Mouse (Mus musculus): ENCODE data around the gene Nfyc.
A peak's percentile ranks its signal among the peaks of the same experiment; 100 is the strongest.

The Nfyc gene

DNA sequence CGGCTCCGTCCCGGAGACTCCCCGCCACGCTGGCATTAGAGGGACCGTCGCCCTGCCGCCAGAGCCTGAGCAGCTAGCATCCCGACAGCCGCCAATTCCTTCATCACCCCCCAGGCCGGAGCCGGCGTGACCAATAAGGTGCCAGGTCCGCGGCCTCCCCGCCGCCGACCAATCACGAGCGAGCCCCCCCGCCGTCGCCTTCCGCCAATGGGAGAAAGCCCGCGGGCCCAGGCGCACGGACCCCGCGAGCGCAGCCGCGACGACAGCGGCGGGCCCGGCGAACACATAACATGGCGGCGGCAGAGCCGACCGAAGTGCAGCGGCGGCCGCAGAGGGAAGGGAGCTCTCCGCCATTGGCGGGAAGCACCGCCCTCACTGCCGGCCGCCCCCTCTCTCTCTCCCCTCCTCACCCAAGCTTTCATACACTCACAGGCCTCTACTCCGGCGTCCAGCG, 6.2 kb downstream of the Nfyc start:
- DNase-seq, result peak; percentile 96

DNA sequence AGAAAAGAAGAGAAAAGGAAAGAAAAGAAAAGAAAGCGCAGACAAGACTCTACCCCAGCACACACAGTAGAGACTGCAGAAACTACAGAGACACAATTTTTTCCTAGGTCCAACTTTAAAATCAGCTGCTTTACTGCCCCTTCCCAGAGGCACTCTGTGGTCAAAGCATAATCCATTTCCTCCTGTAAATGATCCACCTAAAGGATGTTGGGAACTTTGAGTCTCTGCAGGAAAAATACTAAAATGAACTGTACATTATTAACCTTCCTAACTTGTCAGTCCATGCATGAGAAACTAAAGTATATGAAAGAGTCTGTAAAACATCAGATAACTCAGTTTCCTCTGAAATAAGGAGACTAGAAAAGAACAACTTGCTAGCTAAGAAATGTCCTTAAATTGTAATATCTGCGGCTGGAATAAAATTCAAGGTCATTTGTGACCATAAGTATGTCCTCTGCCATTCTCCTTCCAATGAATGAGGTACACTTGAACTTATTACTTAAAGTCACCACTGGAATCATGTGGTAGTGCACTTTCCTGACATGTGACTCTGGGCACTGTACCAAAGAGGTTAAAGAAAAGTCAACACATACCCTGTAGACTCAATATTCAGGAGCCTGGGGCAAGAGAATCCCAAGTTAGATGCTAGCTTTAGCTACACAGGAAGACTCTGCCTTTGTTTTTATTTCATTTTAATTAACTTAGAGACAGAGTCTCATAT, 9.0 kb downstream of the Nfyc start:
- DNase-seq, result no peak

DNA sequence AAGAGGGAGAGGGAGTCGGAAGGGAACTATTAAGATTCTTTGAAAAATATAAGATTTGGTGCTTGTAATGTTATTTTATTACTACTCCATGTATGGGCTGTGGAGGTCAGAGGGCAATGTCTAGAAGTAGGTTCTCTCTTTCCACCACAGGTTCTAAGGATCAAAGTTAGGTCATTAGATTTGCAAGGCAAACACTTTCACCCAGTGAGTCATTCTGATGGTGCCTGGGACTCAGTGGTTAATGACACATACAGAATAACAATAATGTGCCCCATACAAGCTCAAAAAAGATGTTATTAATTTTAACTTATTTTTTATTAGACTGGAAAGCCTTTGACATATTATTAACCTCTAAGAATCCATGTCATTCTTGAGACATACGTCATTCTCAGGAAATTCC, 11.5 kb downstream of the Nfyc start:
- DNase-seq, result no peak

DNA sequence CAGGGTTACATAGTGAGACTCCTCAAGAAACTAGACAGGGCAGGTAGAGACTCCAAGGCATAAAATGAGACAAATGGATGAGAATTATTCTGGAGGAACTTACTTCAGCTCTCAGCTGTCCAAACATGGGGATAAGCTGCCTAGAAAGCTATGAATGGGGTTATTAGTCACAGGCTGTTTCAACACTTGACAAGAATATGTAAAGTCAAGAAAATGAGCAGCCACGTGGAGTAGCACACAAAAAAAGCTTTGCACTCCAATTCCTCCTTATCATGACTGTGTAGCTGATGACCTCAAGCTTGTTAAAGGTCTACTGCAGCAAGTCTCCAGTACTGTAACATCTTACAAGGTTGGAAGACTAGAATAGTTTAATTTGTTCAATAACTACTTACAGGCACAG, 12.1 kb downstream of the Nfyc start:
- DNase-seq, result no peak

DNA sequence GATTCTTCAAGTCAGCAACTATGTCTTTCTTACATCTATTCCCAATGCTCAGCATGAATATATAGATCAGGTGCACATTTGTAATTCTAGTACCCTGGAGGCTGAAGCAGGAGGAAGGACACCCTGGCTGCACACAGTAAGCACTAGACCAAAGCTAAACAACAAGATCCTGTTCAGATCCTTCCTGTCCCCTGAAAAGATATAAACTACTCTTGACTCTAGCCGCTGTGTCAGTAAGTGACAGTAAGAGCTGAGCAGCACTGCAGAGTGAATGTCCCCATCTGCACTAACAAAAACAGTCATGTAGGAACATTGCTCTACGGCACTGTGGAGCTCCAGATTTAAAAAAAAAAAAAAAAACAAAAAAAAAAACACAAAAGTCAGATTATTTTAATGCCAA, 13.4 kb downstream of the Nfyc start:
- no peak for DNase-seq

DNA sequence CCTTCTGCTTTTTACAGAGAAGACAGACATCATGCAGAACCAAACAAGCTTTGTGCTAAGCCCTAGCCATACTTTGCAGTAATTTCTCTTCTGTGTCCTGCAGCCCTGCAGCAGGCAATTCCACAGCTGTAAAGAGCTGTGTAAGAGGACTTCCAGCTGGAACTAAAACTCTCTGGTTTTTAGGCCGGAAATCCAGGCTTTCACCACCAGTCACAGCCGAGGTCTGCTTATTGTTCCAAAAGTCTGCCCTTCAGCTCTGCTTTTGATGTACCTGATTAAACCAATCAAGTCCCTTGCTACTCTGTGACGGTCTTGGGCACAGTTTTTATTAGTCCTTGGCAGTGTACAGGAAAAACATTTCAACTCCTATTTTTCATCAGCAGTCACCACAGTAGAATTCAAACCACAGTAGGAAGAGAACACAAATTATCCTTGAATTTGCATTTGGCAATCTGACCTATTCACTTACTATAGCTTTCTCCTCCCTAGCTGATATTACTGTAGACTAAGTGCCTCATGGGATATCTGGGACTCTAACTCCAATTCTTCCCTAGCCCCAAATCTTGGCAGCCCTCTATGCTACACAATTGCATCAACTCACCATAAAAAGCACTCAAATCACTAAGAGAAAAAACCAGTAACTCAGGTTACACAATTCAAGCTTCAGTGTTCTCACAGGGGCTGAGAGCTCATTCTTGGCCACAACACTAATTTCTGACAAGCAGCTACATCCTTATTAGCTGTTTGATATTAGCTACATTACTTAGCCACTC, 14.2 kb downstream of the Nfyc start:
- peak; percentile 35 for DNase-seq

DNA sequence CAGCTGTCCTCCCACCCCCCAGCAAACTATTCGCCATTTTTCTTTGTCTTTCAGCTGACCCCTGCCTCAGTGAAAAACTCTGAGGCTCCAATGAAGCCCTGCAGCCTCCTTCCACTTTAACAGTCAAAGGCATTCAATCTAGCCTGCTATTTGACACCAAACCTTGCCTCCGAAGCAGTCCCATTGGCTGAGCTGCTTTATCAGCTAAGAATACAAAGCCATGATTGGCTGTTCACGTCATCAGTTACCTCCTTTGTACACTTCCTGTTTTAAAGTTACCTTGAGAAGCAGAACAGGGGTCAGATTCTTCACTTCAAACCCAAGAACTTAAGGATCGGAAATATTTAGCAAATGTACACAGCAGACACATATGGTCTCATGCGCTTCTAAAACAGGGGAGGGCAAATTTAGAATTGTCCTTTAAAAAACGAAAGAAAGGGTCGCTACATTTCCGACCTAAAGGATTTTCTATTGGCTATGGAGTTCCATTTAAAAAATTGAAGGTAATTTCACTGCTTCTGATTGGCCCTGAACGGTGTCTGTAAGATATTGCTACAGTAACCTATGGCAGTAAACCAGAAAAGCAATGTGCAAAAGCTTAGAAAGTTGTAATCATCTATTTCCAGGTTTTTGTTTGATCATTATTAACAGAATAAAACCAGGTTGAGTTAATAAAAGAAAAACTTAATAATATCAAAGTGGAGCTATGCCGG, 15.6 kb downstream of the Nfyc start:
- DNase-seq, result peak; percentile 74

DNA sequence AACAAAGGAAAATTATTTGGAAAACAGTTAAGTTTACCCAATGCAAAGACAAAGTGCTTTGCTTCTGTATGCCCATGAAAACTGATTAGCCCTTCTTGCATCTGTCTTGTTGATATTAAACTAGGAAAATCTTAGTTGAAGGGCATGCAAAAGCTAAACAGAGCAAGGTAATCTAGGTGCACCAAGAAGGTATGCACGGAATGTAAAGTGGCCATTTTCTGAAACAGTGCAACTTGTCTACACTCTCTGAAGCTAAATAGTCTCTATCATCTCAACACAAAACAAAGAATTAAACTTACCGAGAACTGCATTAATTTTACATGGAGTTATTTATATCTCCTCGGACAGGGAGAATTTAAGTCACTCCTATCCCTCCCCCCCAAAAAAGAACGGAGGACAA, 16.2 kb downstream of the Nfyc start:
- no peak for DNase-seq

DNA sequence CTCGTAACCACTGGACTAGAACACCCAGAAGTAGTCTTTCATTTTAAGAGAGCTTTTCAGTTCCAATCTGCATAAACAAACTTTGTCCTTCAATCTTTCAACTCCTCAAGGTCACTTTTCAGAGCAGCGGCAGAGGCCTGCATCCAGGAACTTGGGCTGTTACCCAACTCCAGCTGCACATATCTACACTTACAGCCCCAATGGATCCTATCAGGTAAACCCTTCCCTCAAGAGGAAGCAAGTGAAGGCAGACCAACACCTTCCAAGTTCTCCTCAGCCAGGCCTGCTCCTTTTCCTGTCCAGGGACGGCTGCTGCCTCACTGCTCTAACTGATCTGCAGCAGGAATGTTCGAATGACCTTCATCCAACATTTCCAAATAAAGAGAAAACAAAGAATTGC, 17.2 kb downstream of the Nfyc start:
- DNase-seq, result peak; percentile 10

DNA sequence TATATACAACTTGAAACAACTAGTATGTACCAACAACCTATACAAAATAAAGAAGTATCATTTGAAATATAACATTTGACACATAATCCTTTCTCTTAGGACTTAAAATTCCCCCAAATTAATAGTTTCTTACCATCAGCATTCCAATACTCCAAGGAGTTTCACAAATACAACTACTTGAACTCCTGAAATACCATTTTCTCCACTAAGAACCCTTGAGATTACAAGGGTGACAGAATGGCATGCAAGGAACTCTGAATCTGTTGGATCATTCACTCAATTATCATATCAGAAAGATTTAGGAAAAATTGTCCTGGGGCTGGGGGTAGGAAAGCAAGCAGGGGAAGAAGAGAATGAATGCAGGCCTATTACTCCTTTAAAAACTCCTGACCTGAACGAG, 17.6 kb downstream of the Nfyc start:
- DNase-seq, result no peak

DNA sequence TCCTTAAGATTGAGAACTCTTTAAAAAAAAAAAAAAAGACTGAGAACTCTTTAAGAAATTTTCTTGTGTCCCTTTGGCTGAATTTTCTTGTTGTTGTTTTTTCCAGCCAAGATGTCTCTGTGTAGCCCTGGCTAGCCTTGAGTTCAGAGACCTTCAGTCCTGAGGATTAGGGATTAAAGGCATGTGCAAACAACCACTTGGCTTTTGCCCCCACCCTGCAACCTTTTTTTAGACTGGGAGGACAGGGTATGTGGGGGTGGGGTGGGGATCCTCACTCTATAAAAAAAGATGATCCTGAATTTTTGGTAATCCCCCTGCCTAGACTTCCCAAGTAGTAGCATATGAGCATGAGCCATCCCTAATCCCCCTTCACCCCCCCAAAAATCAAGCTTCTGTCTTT, 25.6 kb downstream of the Nfyc start:
- DNase-seq, result no peak

DNA sequence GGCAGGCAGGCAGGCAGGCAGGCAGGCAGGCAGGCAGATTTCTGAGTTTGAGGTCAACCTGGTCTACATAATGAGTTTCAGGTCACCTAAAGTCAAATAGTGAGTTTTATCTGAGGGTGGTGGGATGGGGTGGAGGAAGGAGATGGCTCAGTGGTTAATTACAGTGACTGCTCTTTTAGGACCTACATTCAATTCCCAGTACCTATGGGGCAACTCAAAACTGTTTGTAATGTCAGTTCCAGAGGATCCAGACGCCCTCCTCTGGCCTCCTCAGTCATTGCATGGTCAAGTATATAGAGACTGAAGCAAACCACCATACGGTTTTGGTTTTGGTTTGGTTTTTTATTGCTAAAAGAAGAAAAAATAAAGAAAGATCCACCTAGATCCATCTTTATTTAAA, 29.9 kb downstream of the Nfyc start:
- peak; percentile 63 for DNase-seq

DNA sequence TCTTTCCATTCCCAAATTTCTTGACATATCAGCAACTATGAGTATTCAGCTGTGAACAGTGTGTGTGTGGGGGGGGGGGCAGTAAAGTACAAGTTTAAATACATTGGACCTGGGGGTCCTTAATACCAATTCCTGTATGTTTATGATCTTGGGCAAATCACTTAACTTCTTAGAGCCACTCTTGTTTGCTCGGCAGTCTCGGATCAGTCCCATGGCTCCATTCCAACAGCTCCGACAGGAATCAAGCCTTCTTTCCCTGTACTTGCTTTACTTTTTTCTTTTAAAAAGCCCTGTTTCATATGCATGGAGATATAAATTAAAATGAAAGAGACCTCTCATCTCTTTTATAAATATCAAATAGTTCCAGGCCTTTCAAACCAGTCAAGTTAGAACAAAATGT, 30.7 kb downstream of the Nfyc start:
- DNase-seq, result peak; percentile 25

DNA sequence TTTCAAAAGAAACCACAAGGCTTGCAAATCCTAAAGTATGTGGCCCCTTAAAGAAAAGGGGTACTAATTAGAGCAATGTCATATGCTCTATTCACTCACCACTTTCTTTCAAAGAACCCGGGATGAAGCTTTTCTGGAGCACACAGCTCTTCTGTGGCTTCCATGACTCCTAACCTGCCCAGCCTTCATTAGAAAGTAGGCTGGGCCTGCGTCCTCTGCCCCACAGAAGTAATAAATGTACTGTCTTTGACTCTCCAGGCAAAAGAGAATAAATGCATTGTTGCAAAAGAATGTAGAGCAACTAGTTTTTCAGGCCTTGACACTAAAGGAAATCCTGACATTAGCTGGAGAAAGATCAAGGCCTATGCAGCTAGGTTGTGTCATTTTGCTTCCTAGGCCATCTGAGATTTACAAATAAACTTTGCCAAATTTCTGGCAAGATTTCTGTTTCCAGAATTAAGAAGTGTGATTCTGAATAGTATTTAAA, 31.6 kb downstream of the Nfyc start:
- DNase-seq, result no peak

DNA sequence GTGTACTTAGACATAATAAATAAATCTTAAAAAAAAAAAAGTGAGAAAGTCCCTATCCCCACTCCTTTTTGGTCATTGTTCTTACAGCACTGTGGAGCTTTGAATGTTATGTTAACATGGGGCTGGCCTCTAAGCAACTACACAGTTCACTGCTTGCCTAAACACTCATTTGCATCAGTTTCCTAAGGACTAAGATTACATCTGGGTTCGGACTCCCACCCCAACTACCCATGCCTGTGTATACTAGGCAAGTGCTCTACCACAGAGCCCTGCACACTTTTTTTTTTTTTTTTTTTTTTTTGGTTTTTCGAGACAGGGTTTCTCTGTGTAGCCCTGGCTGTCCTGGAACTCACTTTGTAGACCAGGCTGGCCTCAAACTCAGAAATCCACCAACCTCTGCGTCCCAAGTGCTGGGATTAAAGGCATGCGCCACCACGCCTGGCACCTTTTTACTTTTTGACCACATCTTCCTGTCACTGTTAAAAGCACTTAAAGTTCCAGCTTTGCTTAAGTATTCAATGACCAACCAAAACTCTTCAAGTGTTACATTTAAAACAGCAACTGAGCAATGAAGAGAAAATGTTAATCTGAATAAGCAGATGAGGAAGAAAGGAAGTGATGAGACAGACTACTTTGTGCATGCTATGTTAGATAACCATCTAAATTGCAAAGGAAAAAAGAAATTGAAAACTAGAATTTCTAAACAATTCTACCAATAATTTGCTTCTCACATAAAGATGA, 33.2 kb downstream of the Nfyc start:
- no peak for DNase-seq

DNA sequence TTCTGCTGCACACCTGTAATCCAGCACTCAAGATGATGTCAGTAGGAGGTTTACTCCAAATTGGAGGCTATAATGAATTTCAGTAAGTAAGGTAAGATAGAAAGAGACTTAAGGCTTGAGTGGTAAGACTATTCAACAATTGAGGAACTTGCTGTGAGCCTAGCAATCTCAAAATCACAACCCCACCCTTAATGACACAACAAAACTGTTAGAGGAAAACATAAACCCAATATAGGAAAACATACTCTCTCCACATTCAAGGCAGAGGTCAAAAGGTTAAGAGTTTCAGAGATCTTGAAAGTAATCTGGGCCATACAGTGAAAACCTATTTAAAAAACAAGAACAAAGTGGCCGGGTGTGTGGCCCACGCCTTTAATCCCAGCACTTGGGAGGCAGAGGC, 34.7 kb downstream of the Nfyc start:
- no peak for DNase-seq

DNA sequence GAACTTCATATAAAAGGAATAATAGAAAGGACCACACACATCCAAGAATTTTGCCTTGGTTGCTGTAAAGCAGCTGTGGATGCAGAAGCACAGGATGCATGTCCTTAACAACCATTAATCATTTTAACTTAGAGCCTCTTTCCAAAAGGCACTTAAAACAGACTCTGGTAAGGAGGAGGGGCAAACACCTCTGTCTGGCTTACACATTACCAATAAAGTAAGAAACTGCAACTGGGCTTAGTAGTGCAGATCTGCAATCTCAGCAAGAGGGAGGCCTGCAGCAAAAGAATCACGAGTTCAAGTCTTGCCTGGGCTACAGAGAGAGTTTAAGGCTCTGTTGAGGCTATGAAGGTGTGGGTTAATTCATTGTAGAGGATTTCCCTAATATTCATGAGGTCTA, 35.7 kb downstream of the Nfyc start:
- DNase-seq, result no peak

DNA sequence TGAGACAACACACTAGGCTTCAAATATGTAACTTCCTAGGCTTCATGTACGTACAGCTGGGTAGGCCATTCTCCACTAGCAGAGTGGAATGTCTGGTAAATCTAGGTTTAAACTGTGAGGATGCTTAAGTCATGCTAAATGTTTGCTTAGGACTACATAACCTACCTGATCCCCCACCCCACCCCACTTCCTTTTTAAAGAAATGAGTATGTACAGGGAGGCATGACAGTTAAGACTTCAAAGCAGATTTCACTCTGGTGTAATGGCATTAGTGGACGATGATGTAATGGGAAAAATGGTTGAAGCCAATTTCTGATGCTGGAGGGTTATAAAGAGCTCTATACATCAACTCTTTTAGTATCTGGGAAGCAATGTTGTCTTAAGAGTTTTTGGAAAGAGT, 38.5 kb downstream of the Nfyc start:
- DNase-seq, result no peak

DNA sequence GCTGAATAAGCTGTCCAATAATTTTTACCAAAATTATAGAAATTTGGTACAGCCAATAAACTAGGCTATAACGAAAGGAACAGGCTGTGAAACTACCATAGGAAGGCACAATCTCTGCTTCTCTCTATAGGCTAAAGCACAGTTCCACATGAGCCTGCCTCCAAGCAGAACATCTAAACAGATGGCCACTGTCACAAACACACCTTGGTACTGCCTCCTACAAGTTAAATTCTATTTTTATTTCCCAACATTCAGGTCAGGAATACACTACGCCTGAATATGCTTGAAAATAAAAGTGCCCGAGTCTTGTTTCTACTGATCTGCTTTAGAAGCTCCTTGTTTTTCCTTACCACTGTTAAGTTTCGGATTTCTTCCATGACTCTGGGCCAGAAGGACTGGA, 41.3 kb downstream of the Nfyc start:
- DNase-seq, result no peak

DNA sequence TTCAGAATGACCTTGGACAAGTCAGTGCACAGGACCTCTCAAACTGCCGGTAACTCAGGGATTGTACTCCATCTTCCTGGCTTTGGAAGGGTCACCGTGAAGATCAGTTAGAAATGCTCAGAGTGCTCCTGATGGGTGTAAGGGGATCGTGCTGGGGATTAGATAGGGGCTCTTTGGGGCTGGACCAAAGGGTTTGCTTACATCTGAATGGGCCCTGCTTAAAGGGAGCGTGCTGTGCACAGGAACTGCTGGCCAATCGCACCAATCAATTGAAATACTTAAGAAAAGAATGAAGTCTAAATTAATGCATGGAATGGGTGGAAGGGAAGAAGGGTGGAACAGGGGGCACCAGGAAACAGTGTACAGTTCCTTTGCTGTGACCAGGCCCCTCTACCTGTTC, 75.6 kb downstream of the Nfyc start:
- no peak for DNase-seq

DNA sequence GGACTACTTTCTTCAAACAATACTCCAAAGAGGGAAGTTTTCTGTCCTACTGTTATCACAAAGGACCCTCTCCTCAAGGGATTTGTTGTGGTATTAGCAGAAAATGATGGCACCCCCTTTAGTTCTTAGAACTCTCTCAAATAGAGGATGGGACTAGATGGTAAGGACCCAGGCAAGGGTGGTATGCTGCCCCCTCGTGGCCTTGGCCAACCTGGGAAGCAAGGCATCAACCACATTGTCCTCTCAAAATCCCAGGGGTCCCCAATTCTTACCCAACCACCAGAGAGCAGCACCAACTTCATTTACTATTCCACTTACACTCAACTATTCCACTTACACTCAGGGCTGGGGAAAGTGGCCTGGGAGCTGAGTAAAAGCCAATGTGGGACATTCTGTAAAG, 76.1 kb downstream of the Nfyc start:
- DNase-seq, result peak; percentile 84

DNA sequence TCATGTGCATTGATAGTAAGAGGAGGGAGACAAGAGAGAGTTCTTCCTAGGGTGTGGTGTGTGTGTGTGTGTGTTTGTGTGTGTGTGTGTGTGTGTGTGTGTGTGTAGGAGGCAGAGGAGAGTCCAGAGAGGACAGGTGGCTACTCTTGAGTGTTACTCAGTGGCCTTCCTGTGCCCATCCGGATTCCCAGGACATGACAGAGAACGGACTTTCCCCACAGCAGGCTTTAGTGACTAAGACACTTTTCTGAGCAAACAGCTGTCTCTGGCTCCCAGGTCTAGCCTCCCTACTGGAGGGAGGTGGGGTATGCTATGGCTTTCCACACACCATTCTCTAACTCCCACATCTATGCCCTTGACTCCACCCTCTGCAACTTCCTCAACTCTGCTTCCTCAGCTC, 81.8 kb downstream of the Nfyc start:
- no peak for DNase-seq
